Mouse (Mus musculus): ENCODE measurements around the gene Pdik1l.

Pdik1l gene

GRCm38 (mm10) chr4:134287575-134288025 lies at the start of gene Pdik1l:
Gene Pdik1l, minus strand, starts transcription at chr4:134287895.
- DNase-seq (ENCODE audit: low spot score) = no peak

DNA sequence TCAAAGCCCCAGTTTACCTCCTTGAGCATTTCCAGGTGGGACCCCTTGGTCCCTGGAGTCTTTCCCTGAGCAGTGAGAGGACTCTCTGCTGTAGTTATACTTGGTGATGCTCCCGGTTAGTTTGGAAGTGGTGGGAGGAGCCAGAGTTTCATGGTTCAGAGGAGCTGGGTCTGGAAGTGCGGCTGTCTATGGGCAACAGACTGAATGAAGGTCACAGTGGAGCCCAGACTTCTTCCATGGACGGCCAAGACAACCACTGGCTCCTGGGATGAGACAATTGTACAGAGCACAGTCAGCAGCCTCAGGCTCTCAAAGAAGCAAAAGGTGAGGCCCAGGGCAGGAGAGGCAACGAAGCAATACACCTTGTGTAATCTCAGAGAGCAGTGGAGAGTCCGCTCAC lies 42.6 kb upstream of the Pdik1l start:
- DNase-seq (ENCODE audit: low spot score) = no peak

DNA sequence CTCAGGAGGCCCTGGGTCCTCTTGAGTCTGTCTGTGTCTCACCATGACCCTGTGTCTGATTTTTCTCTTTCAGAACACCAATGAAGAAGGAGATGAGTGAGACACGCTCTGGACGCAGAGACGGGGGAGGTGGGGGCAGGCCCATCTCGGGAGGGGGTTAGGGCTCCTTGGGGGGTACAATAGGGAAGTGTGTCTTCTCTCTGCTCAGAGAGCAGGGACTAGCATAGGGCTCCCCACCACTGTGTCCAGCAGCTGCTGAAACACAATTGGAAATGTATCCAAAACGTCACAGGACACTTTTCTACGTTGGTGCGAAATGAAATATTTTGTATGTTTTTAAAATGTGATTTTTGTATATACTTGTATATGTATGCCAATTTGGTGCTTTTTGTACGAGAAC lies 41.1 kb upstream of the Pdik1l start:
- no peak for DNase-seq (ENCODE audit: low spot score)

- no peak for DNase-seq (ENCODE audit: low spot score)
Measured at GRCm38 (mm10) chr4:134328151-134328550, 40.5 kb upstream of the Pdik1l start.

DNA sequence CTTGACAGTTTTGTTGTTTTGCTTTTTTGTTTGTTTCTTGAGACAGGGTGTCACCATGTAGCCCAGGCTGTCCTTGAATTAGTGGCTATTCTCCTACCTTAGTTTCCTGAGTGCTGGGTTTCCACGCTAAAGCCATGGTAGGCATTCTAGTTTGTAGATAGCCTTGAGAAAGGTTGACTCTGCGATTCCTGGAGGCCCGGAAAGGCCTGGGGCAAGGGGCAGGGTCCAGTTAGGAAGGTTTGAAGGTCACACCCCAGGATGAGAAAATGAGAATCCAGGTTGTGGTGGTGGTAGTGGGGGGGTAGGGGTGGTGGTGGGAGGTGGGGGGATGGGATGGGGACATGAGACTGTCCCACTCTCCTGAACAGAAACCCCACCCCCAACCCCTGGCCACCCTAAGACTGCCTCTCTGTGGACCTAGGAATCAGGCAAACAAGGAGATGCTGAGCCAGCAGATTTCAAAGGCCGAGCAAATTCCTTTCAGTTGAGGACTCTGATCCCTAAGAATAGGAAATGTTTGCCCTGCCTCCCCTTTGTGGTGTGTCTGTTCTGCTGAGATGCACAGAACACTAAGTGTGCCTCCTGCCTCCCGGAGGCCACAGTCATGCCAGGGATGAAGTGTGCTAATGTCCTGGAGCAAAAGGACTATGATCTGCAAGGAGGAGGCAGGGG lies 39.3 kb upstream of the Pdik1l start:
- no peak for DNase-seq (ENCODE audit: low spot score)

DNA sequence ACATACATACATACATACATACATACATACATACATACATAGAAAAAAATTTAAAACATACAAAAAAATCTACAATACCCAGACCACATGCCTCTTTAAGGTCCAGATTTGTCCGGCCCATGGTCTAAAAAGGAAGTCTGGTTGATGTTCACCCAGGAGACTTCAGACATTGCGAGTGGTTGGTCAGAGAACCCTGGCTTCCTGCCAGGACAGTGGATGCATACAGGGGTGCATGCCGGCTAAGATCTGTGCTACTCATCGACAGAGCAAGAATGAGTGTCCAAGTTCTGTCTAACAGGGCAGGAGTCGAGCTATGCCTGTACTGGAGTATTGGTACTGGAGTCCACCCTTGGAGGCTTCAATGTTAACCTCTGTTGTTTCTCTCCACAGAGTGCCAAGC lies 37.0 kb upstream of the Pdik1l start:
- DNase-seq (ENCODE audit: low spot score) = no peak

DNA sequence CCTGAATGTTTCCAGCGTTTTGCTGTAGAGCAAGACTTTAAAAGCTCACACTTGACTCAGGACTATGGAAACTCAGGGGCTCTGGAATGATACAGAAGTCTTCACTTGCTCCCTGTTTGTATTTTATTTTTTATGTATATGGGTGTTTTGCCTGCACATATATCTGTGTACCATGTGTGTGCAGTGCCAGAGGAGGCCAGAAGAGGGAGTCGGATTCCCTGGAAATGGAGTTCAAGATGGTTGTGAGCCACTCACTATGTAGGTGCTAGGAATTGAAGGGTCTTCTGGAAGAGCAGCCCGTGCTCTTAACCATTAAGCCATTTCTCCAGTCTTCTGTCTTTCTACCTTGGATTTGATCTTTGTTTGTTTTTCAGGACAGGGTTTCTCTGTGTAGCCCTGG lies 33.8 kb upstream of the Pdik1l start:
- no peak for DNase-seq (ENCODE audit: low spot score)

DNA sequence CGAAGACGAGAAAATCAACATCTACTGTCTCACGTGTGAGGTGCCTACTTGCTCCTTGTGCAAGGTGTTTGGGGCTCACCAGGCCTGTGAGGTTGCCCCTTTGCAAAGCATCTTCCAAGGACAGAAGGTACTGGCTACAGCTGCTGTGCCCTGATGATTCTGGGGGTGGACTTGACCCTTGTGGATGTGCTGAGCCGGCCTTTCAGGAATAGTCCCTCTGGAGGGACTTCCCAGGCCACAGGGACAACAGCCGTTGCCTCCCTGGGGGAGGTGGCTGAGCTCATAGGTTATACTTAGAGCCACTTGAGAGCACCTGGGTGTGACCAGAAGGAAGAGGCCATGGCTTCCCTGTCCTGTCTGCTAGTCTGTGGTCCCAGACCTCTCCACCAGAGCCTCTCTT lies 32.0 kb upstream of the Pdik1l start:
- DNase-seq (ENCODE audit: low spot score) = no peak

DNA sequence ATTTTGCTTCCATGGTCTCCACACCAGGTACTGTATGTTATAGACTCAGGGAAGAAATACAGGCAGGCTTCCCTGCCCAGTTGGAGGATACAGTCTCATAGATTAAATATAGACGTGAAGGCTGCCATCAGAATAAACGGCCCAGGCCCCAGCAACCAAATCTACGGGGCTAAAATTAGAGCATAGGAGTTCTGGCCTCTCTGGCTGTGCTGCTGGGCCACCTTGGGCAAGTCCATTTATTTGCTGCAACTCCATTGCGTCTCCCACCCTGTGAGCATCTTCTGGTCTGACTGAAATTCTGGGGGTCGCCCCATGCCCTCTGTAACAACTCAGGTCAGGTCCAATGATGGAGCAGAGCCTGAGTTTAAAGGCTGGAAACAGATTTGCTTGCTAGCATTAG lies 31.4 kb upstream of the Pdik1l start:
- DNase-seq (ENCODE audit: low spot score) = no peak

DNA sequence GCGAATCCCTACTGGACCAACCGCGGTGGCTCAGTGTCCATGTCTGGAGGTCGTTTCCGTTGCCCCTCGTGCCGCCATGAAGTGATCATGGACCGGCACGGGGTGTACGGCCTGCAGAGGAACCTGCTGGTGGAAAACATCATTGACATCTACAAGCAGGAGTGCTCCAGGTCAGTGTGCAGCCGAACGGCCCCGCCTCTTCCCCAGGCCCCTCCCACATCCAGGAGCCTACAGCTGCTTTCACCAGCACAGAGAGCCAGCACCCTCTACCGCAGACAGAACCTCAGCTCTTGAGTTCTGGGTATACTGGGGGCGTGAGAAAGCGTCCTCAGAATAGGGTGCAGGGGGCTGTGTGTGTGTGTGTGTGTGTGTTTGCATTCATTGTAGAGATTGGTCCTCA lies 28.7 kb upstream of the Pdik1l start:
- DNase-seq (ENCODE audit: low spot score) = no peak

GRCm38 (mm10) chr4:134315470-134315869 lies 27.8 kb upstream of the Pdik1l start:
- DNase-seq (ENCODE audit: low spot score) = no peak

GRCm38 (mm10) chr4:134314876-134315275 lies 27.2 kb upstream of the Pdik1l start, which contains the start of gene Trim63:
Gene Trim63, plus strand, starts transcription at chr4:134315120.
- no peak for DNase-seq (ENCODE audit: low spot score)

DNA sequence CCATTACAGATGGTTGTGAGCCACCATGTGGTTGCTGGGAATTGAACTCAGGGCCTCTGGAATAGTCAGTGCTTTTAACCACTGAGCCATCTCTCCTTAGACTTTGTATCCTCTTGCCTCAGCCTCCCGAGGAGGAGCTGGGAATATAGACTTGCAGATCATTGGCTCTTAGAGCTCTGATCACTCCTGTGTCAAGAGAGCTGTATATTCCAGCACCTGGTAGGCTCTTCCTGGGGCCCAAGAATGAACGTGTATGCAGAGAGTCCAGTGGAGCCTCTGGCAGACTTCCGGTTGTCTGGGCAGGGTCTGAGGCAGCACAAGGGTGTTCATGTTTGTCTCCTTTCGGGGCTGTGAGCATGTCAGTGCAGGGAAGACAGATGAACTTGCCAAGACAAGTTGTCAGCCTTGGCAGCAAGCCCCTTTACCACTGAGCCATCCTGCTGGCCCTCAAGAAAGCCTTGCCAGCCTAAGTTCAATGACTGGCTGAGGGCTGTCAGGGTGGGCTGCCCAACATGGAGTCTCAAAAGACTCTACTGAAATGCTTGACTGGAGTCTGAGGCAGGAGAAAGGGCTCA lies 26.5 kb upstream of the Pdik1l start:
- no peak for DNase-seq (ENCODE audit: low spot score)

GRCm38 (mm10) chr4:134312901-134313300 lies 25.2 kb upstream of the Pdik1l start:
- DNase-seq (ENCODE audit: low spot score) = no peak

DNA sequence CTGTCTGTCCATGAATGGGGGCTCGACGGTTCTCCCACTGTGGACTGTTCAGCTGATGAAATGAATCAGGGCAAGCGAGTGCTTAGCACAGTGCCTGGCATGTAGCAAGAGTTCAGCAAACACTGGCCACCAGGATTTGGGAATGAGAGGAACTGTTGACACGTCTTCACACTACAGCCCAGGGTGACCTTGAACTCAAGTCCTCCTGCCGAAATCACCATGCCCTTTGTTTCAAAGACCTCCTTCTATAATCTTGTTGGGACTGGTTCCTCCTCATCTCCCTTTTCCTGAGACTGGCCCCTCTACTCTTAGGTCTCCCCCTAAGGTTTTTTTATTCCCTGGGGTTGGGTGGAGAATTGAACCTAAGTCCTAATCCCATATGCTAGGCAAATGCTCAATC lies 24.6 kb upstream of the Pdik1l start:
- no peak for DNase-seq (ENCODE audit: low spot score)

- DNase-seq (ENCODE audit: low spot score) = no peak
Measured at GRCm38 (mm10) chr4:134311784-134312183, 24.1 kb upstream of the Pdik1l start.

- no peak for DNase-seq (ENCODE audit: low spot score)
Measured at GRCm38 (mm10) chr4:134310656-134311055, 23.0 kb upstream of the Pdik1l start.

DNA sequence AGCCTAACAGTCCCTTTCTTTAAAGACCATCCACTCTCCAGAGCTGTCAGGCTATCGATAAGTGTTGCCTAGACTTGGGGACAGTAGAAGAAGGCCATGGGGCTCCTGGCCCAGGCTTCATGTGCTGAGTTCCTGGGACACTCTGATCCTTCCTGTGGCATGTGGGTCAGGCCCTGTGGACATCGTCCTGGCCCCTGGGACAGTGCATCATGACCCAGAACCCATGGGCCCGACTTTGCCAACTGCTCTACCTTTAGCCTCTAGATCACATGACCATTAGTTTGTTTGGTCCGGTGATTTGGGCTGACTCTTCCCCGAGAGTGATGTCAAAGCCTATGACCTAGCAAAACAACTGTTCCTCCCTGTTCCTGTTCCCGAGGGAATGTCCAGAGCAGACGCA lies 22.4 kb upstream of the Pdik1l start:
- DNase-seq (ENCODE audit: low spot score) = no peak

GRCm38 (mm10) chr4:134307367-134308072 lies 19.8 kb upstream of the Pdik1l start:
- DNase-seq (ENCODE audit: low spot score) = no peak

DNA sequence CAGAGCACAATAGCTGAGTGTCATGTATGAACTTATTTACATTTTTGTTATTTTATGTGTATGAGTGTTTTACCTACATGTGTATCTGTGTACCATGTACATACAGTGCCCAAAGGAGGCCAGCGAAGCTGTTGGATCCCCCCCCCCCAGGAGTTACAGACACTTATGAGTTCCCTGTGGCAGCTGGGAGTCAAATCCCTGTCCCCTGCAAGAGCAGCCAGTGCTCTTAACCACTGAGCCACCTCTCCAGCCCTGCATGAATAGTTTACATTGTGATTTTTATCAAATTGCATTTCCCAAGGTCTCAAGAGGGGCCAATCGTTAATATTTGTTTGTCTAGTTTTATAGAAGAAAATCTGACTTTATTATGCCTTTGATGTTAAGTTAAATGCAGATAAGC lies 19.3 kb upstream of the Pdik1l start:
- DNase-seq (ENCODE audit: low spot score) = no peak

DNA sequence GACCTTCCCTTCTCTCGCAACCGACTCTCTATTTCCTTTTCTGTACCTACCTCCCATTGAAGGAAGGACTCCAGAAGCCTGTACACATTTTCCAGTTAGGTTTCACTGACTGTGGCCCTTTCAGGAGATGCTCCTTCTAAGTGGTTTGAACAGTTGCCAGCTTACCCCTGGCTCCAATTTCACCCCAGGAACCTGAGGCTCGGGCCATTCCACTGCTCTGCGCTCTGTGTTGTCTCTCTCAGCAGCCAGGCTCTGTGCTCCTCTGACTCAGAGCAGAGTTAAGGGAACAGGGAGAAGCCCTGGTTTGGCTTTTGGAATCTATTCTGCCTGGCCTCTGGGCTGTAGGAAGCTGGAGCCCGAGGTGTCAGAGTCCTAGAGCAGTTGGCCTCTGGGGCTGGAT lies 14.4 kb upstream of the Pdik1l start:
- no peak for DNase-seq (ENCODE audit: low spot score)

GRCm38 (mm10) chr4:134300316-134300715 lies 12.6 kb upstream of the Pdik1l start:
- DNase-seq (ENCODE audit: low spot score) = no peak

- DNase-seq (ENCODE audit: low spot score) = no peak
Measured at GRCm38 (mm10) chr4:134299498-134299810, 11.8 kb upstream of the Pdik1l start.

All from urinary bladder, postnatal 10 days (tissue).